Mouse (Mus musculus): ENCODE measurements around the gene Hspa12b. TPM values are rescaled to one million over a fixed set of nuclear protein-coding genes. Genes with fewer than 3 reads are reported as not detected.

Gene Hspa12b
- total and polyA plus RNA-seq, 3 experiments = 0.56 to 2.0 (median 1.7) TPM

DNA sequence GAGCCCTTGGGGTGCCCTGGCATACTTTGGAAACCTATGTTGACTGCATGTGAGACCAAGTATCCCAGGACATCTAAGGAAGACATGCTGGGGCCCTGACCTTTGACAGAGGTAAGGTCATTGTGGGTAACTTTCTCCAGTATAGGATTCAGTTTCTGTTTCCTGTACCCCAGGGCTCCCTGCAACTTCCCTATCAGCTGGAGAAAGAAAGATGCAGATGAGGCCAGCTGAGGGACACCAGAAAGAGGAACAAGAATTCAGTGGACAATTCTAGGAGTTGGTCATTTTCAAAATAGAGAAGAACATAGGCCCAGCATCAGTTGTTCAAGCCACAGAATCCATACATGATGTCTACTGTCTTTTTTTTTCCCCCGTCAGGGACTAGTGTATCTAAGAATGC, 37.4 kb upstream of the Hspa12b start:
- in situ Hi-C loops (cut with MboI; ENCODE audit: low pct_ligation_motif_present, low pct_unique_long_range_greater_than_20kb, low sequenced_read_pairs) = loop anchor here (5.0 to 25.0 kb wide), 3 partner anchors 73 to 423 kb away; partner anchors contain the start of gene 1700037H04Rik
- TF ChIP-seq EP300 (IDR thresholded peaks at IDR 0.05; ENCODE audit: low read length) = no peak
- no peak for TF ChIP-seq SMC3 (IDR thresholded peaks at IDR 0.05; ENCODE audit: low read depth, low read length)
- no peak for TF ChIP-seq RCOR1 (conservative IDR thresholded peaks at IDR 0.05; ENCODE audit: low read depth, low read length)
- TF ChIP-seq JUN (IDR thresholded peaks at IDR 0.05; ENCODE audit: insufficient read depth, low read depth, low read length) = no peak
- no peak for TF ChIP-seq ZC3H11A (IDR thresholded peaks at IDR 0.05; ENCODE audit: low read depth, low read length)
- TF ChIP-seq TCF12 (IDR thresholded peaks at IDR 0.05; ENCODE audit: low read depth, low read length) = no peak
- no peak for TF ChIP-seq IRF4 (IDR thresholded peaks at IDR 0.05; ENCODE audit: low read depth, low read length)
- TF ChIP-seq GABPA (IDR thresholded peaks at IDR 0.05; ENCODE audit: insufficient replicate concordance, low read depth, low read length) = no peak
- TF ChIP-seq CHD1 (IDR thresholded peaks at IDR 0.05; ENCODE audit: low read depth, low read length) = no peak
- no peak for TF ChIP-seq MAX (IDR thresholded peaks at IDR 0.05; ENCODE audit: low read length)
- no peak for TF ChIP-seq MAFK (IDR thresholded peaks at IDR 0.05; ENCODE audit: insufficient replicate concordance, low read length)
- no peak for TF ChIP-seq KAT2A (IDR thresholded peaks at IDR 0.05; ENCODE audit: insufficient replicate concordance, low read length)
- no peak for TF ChIP-seq USF2 (conservative IDR thresholded peaks at IDR 0.05; ENCODE audit: low read depth, low read length)
- no peak for TF ChIP-seq USF1 (IDR thresholded peaks at IDR 0.05; ENCODE audit: low read depth, low read length)
- TF ChIP-seq CHD2 (IDR thresholded peaks at IDR 0.05; ENCODE audit: low read length) = no peak
- no peak overlapping the region for H3K27ac ChIP-seq (ENCODE audit: insufficient read depth, low read depth)
- H3K36me3 ChIP-seq (replicated peaks in 1 of 2; ENCODE audit: control insufficient read depth in 1 of 2, insufficient read depth in 1 of 2, low read length in 1 of 2) = no peaks in the 10 kb centered on the region
- dilution Hi-C loops (cut with MboI; ENCODE audit: extremely low pct_ligation_motif_present, extremely low pct_unique_long_range_greater_than_20kb, low sequenced_read_pairs) = no loop called here
- H3K27me3 ChIP-seq (replicated peaks) = peaks cover 3% of the 10 kb centered on the region
- no peaks in the 10 kb centered on the region for H3K9me3 ChIP-seq (replicated peaks; ENCODE audit: low read length)
- H3K4me1 ChIP-seq (ENCODE audit: control insufficient read depth in 1 of 2, insufficient read depth in 2 of 2) = peaks cover 0 to 4% of the 10 kb centered on the region in 2 experiments; a peak in 2 of 4 replicates
- no peak overlapping the region for H3K9ac ChIP-seq (ENCODE audit: insufficient read depth, low read depth)
- H3K79me2 ChIP-seq (replicated peaks; ENCODE audit: control insufficient read depth, extremely low read depth, insufficient read depth, poor library complexity, severe bottlenecking) = no peaks in the 10 kb centered on the region
- no peak overlapping the region for H3K4me3 ChIP-seq (replicated peaks in 1 of 3; ENCODE audit: low read depth in 2 of 3, low read length in 2 of 3, poor library complexity in 1 of 3)
- no peak overlapping the region for H3K4me2 ChIP-seq (ENCODE audit: insufficient read depth, low read depth, poor library complexity, severe bottlenecking)
- no peak for DNase-seq (ENCODE audit: extremely low read depth)

DNA sequence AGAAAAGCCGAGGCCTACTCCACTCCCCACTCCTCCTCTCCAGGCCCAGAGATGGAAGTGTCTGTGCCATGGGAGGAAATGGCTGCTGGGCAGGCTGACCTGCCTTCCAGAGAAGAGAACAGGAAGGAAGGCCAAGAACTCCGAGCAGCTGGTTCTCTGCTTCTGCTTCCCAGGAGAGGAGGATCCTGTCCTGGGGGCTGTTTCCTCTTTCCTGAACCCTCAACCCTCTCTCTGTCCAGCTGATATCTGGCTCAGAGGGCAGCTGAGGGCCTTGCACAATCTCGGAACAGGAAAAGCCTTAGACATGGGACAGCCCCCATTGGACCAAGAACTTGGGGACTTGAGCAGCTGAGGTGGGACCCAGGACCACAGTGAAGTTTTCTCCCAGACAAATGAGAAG, 36.2 kb upstream of the Hspa12b start:
- Histone ChIP-seq H3K4me2 (ENCODE audit: insufficient read depth, low read depth, poor library complexity, severe bottlenecking) (no peak overlapping the region), H3K9me3 (replicated peaks; ENCODE audit: low read length) (no peaks in the 10 kb centered on the region), H3K27ac (ENCODE audit: insufficient read depth, low read depth) (no peak overlapping the region), H3K27me3 (replicated peaks) (peaks cover 3% of the 10 kb centered on the region), H3K9ac (ENCODE audit: insufficient read depth, low read depth) (no peak overlapping the region), H3K4me1 (ENCODE audit: control insufficient read depth in 1 of 2, insufficient read depth in 2 of 2) (peaks cover 0 to 4% of the 10 kb centered on the region in 2 experiments; a peak in 2 of 4 replicates), H3K79me2 (replicated peaks; ENCODE audit: control insufficient read depth, extremely low read depth, insufficient read depth, poor library complexity, severe bottlenecking) (no peaks in the 10 kb centered on the region), H3K36me3 (replicated peaks in 1 of 2; ENCODE audit: control insufficient read depth in 1 of 2, insufficient read depth in 1 of 2, low read length in 1 of 2) (no peaks in the 10 kb centered on the region), H3K4me3 (replicated peaks in 1 of 3; ENCODE audit: low read depth in 2 of 3, low read length in 2 of 3, poor library complexity in 1 of 3) (no peak overlapping the region)
- DNase-seq (ENCODE audit: extremely low read depth) = no peak
- dilution Hi-C loops (cut with MboI; ENCODE audit: extremely low pct_ligation_motif_present, extremely low pct_unique_long_range_greater_than_20kb, low sequenced_read_pairs) (no loop called here), in situ Hi-C loops (cut with MboI; ENCODE audit: low pct_ligation_motif_present, low pct_unique_long_range_greater_than_20kb, low sequenced_read_pairs) (loop anchor here (5.0 to 25.0 kb wide), 3 partner anchors 71 to 421 kb away; partner anchors contain the start of gene 1700037H04Rik)
- TF ChIP-seq HCFC1 (IDR thresholded peaks at IDR 0.05; ENCODE audit: low read depth, low read length) = no peak
- no peak for TF ChIP-seq SIN3A (IDR thresholded peaks at IDR 0.05; ENCODE audit: low read length)
- TF ChIP-seq CHD1 (IDR thresholded peaks at IDR 0.05; ENCODE audit: low read depth, low read length) = no peak
- no peak for TF ChIP-seq UBTF (IDR thresholded peaks at IDR 0.05; ENCODE audit: low read depth, low read length)
- no peak for TF ChIP-seq TCF12 (IDR thresholded peaks at IDR 0.05; ENCODE audit: low read depth, low read length)
- no peak for TF ChIP-seq NRF1 (IDR thresholded peaks at IDR 0.05; ENCODE audit: low read depth, low read length)
- no peak for TF ChIP-seq SMC3 (IDR thresholded peaks at IDR 0.05; ENCODE audit: low read depth, low read length)
